ENCODE assay signal across 17 mouse cellular contexts in the genomic region with DNA sequence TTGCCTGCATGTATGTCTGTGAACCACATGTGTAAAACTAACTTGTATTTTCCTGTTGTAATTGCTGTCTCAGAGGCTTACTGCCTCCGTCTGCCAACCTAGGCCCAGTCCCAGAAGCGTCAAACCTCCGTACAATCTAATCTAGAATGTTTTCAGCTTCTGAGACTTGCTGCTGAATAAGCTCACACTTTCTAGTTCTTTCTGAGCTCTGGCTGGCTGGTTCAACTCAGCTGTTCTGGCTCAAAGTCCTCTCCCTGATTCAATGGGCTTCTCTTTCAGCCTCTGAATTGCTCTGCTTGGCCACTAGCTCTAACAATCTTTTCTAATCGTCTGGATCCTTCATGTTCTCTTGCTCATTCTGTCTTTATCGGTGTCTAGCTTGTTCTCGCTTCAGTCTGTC. TPM values are rescaled to one million over a fixed set of nuclear protein-coding genes. Genes with fewer than 3 reads are reported as not detected.
A peak's percentile ranks its signal among the peaks of the same experiment; 100 is the strongest.
DNase-seq lines count a peak whose midpoint lies in the region; ATAC-seq and TF ChIP-seq lines count a peak whose summit lies in the region.
"Had no signal": no experiment of that assay in that cellular context is flagged by ENCODE, and none has a peak within 500 bp of the region (broad histone marks: within the 10 kb centered on the region; RNA-seq: fewer than 3 reads in every experiment).

No protein-coding gene starts in this region.

- WGBS in heart, adult 2 months: 52% methylated on average over 6 of the region's 6 CpGs
- WGBS in intestine, postnatal 0 days: 74% methylated on average over 6 of the region's 6 CpGs
- WGBS in intestine, embryonic 16.5 days: 79% methylated on average over 6 of the region's 6 CpGs
- 90% methylated on average over 6 of the region's 6 CpGs for WGBS in thymus, adult 2 months

- TF ChIP-seq EP300 in heart, adult 2 months (IDR thresholded peaks at IDR 0.05; ENCODE audit: insufficient read depth, low read depth, low read length): no peak

- H3K79me2 ChIP-seq in heart, adult 2 months (replicated peaks; ENCODE audit: control insufficient read depth, insufficient read depth, low read length): no peaks in the 10 kb centered on the region

- H3K9ac ChIP-seq in heart, adult 2 months (ENCODE audit: low read depth, low read length): no peak overlapping the region
- H3K9ac ChIP-seq in intestine, postnatal 0 days (ENCODE audit: low read depth, low read length): no peak overlapping the region
- H3K9ac ChIP-seq in intestine, embryonic 16.5 days (ENCODE audit: low read depth, low read length): no peak overlapping the region
- H3K9ac ChIP-seq: embryonic facial prominence, embryonic 12.5 days; forebrain, embryonic 15.5 days; heart, embryonic 13.5 days; hindbrain, embryonic 15.5 days had no signal

- no peak overlapping the region for H3K4me3 ChIP-seq in heart, adult 2 months
- no peak overlapping the region for H3K4me3 ChIP-seq in intestine, postnatal 0 days (ENCODE audit: low read depth, low read length)
- H3K4me3 ChIP-seq in intestine, embryonic 16.5 days (ENCODE audit: low read length): no peak overlapping the region
- H3K4me3 ChIP-seq in thymus, adult 2 months (ENCODE audit: control insufficient read depth, insufficient read depth, low read length): no peak overlapping the region
- H3K4me3 ChIP-seq: embryonic facial prominence, embryonic 12.5 days; forebrain, embryonic 15.5 days; heart, embryonic 13.5 days; hindbrain, embryonic 15.5 days had no signal

- no peak for TF ChIP-seq POLR2A in heart, adult 2 months (IDR thresholded peaks at IDR 0.05; ENCODE audit: insufficient read depth, low read depth, low read length)
- TF ChIP-seq POLR2A in thymus, adult 2 months (IDR thresholded peaks at IDR 0.05; ENCODE audit: control insufficient read depth, extremely low read depth, insufficient read depth, low read length, poor library complexity): no peak

- peak overlapping the region; percentile 28 for H3K27ac ChIP-seq in heart, adult 2 months
- no peak overlapping the region for H3K27ac ChIP-seq in intestine, postnatal 0 days (ENCODE audit: low read depth, low read length)
- H3K27ac ChIP-seq in intestine, embryonic 16.5 days (ENCODE audit: low read length): no peak overlapping the region
- peak overlapping the region; percentile 60 for H3K27ac ChIP-seq in thymus, adult 2 months (ENCODE audit: control insufficient read depth, insufficient read depth, low read length)
- H3K27ac ChIP-seq: embryonic facial prominence, embryonic 12.5 days; forebrain, embryonic 15.5 days; heart, embryonic 13.5 days; hindbrain, embryonic 15.5 days had no signal

- ATAC-seq in intestine, postnatal 0 days: 0 out of 2 replicates have a peak, but pooled peaks have one; percentile 14
- no peak for ATAC-seq in intestine, embryonic 16.5 days
- ATAC-seq: forebrain, embryonic 15.5 days had no signal

- TF ChIP-seq CTCF in heart, adult 2 months (IDR thresholded peaks at IDR 0.05): no peak
- no peak for TF ChIP-seq CTCF in intestine, postnatal 0 days (IDR thresholded peaks at IDR 0.05; ENCODE audit: low read depth)
- no peak for TF ChIP-seq CTCF in thymus, adult 2 months (IDR thresholded peaks at IDR 0.05; ENCODE audit: borderline replicate concordance, control insufficient read depth, extremely low read depth, insufficient read depth, low read length, poor library complexity)

- no peak for DNase-seq in heart, adult 2 months
- no peak for DNase-seq in heart, adult 9 months (ENCODE audit: low spot score in 2 of 2)
- DNase-seq in thymus, adult 2 months: no peak
- DNase-seq in thymus, postnatal 25 days: no peak
- DNase-seq in layer of hippocampus, postnatal 14 days (ENCODE audit: low spot score in 2 of 2): no peak
- DNase-seq: adrenal gland, adult 8-10 months; adrenal gland, postnatal 36 days; cerebellum, adult 9-10 months; cerebellum, postnatal 25 days; gastrocnemius, postnatal 14 days; kidney, adult 8-10 months had no signal

- intact Hi-C loops in heart, adult 2 months (cut with DNase I): no loop called here

- H3K27me3 ChIP-seq in heart, adult 2 months (ENCODE audit: control insufficient read depth, insufficient read depth, low read length): no peaks in the 10 kb centered on the region
- no peaks in the 10 kb centered on the region for H3K27me3 ChIP-seq in intestine, postnatal 0 days (replicated peaks; ENCODE audit: control insufficient read depth, insufficient read depth, low read length)
- no peaks in the 10 kb centered on the region for H3K27me3 ChIP-seq in intestine, embryonic 16.5 days (replicated peaks; ENCODE audit: control insufficient read depth, insufficient read depth, low read length)
- H3K27me3 ChIP-seq in thymus, adult 2 months (ENCODE audit: control insufficient read depth, insufficient read depth, low read length): no peaks in the 10 kb centered on the region
- H3K27me3 ChIP-seq: embryonic facial prominence, embryonic 12.5 days; forebrain, embryonic 15.5 days; heart, embryonic 13.5 days; hindbrain, embryonic 15.5 days had no signal

- no peak overlapping the region for H3K4me2 ChIP-seq in intestine, postnatal 0 days (replicated peaks; ENCODE audit: low read depth)
- no peak overlapping the region for H3K4me2 ChIP-seq in intestine, embryonic 16.5 days (ENCODE audit: low read depth, low read length)
- H3K4me2 ChIP-seq: embryonic facial prominence, embryonic 12.5 days; forebrain, embryonic 15.5 days; heart, embryonic 13.5 days; hindbrain, embryonic 15.5 days had no signal

- no peaks in the 10 kb centered on the region for H3K9me3 ChIP-seq in intestine, postnatal 0 days (ENCODE audit: control insufficient read depth)
- no peaks in the 10 kb centered on the region for H3K9me3 ChIP-seq in intestine, embryonic 16.5 days (ENCODE audit: control insufficient read depth, low read length)
- H3K9me3 ChIP-seq: embryonic facial prominence, embryonic 12.5 days; forebrain, embryonic 15.5 days; heart, embryonic 13.5 days; hindbrain, embryonic 15.5 days had no signal

- peaks cover 2% of the 10 kb centered on the region for H3K4me1 ChIP-seq in heart, adult 2 months (ENCODE audit: control insufficient read depth, insufficient read depth, low read length)
- no peaks in the 10 kb centered on the region for H3K4me1 ChIP-seq in intestine, postnatal 0 days (replicated peaks; ENCODE audit: control insufficient read depth, insufficient read depth, low read length)
- H3K4me1 ChIP-seq in intestine, embryonic 16.5 days (ENCODE audit: control insufficient read depth, insufficient read depth, low read length): peaks cover 12% of the 10 kb centered on the region; the same call in 1 of the 2 replicates
- peaks cover 49% of the 10 kb centered on the region for H3K4me1 ChIP-seq in thymus, adult 2 months (replicated peaks; ENCODE audit: control insufficient read depth, insufficient read depth, low read length)
- H3K4me1 ChIP-seq: embryonic facial prominence, embryonic 12.5 days had no signal

- H3K36me3 ChIP-seq in heart, adult 2 months (ENCODE audit: control insufficient read depth, insufficient read depth, low read length): peaks cover 2% of the 10 kb centered on the region; the same call in 1 of the 2 replicates
- H3K36me3 ChIP-seq in intestine, postnatal 0 days (ENCODE audit: control insufficient read depth, insufficient read depth): no peaks in the 10 kb centered on the region
- H3K36me3 ChIP-seq in intestine, embryonic 16.5 days (ENCODE audit: control insufficient read depth, insufficient read depth, low read length): no peaks in the 10 kb centered on the region
- no peaks in the 10 kb centered on the region for H3K36me3 ChIP-seq in thymus, adult 2 months (ENCODE audit: control insufficient read depth, insufficient read depth, low read length)
- H3K36me3 ChIP-seq: embryonic facial prominence, embryonic 12.5 days; forebrain, embryonic 15.5 days; heart, embryonic 13.5 days; hindbrain, embryonic 15.5 days had no signal

RNA-seq across cellular contexts. Expression of a gene that starts 13.3 kb away (rescaled TPM):
- total RNA-seq in heart, adult 2 months (2021): 10 to 100 TPM; 31.3 to 32.4 TPM
- polyA plus RNA-seq in heart, adult 2 months (2012; rRNA removed): 12.6 and 23.1 TPM in 2 replicates
- polyA plus RNA-seq in intestine, postnatal 0 days (2015; fragmentation: Nextera tagmentation; extraction: Ambion mirVana): 6.7 and 7.9 TPM in 2 replicates
- 10.1 and 10.8 TPM in 2 replicates for polyA plus RNA-seq in intestine, embryonic 16.5 days (2015; fragmentation: Nextera tagmentation; extraction: Ambion mirVana)
- polyA plus RNA-seq in thymus, adult 2 months (2012; rRNA removed): 83.7 and 107 TPM in 2 replicates
- total RNA-seq in layer of hippocampus, postnatal 14 days (2021): 10 to 100 TPM; 69.4 to 73.2 TPM

Comparison
In these comparisons a context has a peak if more than half of its experiments do, and no peak if none do; other contexts are left out.
1. H3K27ac ChIP-seq: peak in heart, adult 2 months (single experiment) and thymus, adult 2 months (single experiment); none in intestine, postnatal 0 days (single experiment) and intestine, embryonic 16.5 days (single experiment).